Mouse (Mus musculus) heart, adult 8-10 months (tissue): Measurements from ENCODE around the gene H2-Eb1. TPM values are rescaled to one million over a fixed set of nuclear protein-coding genes. Genes with fewer than 3 reads are reported as not detected.

Experiments used
- total RNA-seq, 4 experiments: library from RNA; stranded (reverse); gene quantifications; 2 replicates each; pipeline ENCODE4 v1.2.4; 2022

Gene H2-Eb1
- total RNA-seq, 4 experiments from 2014 or later, result 15.1 to 32.1 (median 26.2) TPM

Other genes with a start within 250 kb of the H2-Eb1 start
- gene H2-Oa, start 213.5 kb upstream of the H2-Eb1 start, total RNA-seq, result under 1 TPM in 2 of 4 experiments, not detected in 2; 0.25 to 0.28 TPM
- 1 to 10 TPM; 2.2 to 3.9 (median 3.7) TPM for gene H2-DMa, start 186.3 kb upstream of the H2-Eb1 start, total RNA-seq
- gene Brd2, start 183.2 kb upstream of the H2-Eb1 start, total RNA-seq, result 10 to 100 TPM; 61.0 to 75.7 (median 69.8) TPM
- gene H2-DMb2, start 162.6 kb upstream of the H2-Eb1 start, total RNA-seq, result 1 to 10 TPM in 2 of 4 experiments, under 1 TPM in 2; 0.65 to 1.1 (median 0.97) TPM
- gene H2-DMb1, start 152.8 kb upstream of the H2-Eb1 start, total RNA-seq, result 1 to 10 TPM; 1.8 to 3.0 (median 2.4) TPM
- 1 to 10 TPM; 4.4 to 5.6 (median 4.7) TPM for gene Tap1, start 118.3 kb upstream of the H2-Eb1 start, total RNA-seq
- gene Psmb9, start 118.1 kb upstream of the H2-Eb1 start, total RNA-seq, result 10 to 100 TPM in 2 of 4 experiments, 1 to 10 TPM in 2; 6.9 to 12.9 (median 8.7) TPM
- gene Psmb8, start 108.1 kb upstream of the H2-Eb1 start, total RNA-seq, result 10 to 100 TPM; 10.7 to 15.1 (median 12.8) TPM
- 10 to 100 TPM; 21.4 to 25.3 (median 24.6) TPM for gene Tap2, start 102.3 kb upstream of the H2-Eb1 start, total RNA-seq
- 1 to 10 TPM in 1 of 4 experiments, under 1 TPM in 3; 0.41 to 1.5 (median 0.51) TPM for gene H2-Ob, start 67.0 kb upstream of the H2-Eb1 start, total RNA-seq
- 10 to 100 TPM; 13.2 to 19.1 (median 15.6) TPM for gene H2-Ab1, start 48.2 kb upstream of the H2-Eb1 start, total RNA-seq
- gene H2-Aa, start 18.0 kb upstream of the H2-Eb1 start, total RNA-seq, result 10 to 100 TPM; 15.7 to 28.3 (median 26.7) TPM
- not detected for gene H2-Eb2, start 19.8 kb downstream of the H2-Eb1 start, total RNA-seq
- under 1 TPM; 0.16 to 0.68 (median 0.49) TPM for gene Btnl2, start 49.0 kb downstream of the H2-Eb1 start, total RNA-seq
- not detected for gene Btnl1, start 71.3 kb downstream of the H2-Eb1 start, total RNA-seq
- under 1 TPM in 2 of 4 experiments, not detected in 2; 0.34 to 0.79 TPM for gene BC051142, start 93.0 kb downstream of the H2-Eb1 start, total RNA-seq
- gene Btnl4, start 171.5 kb downstream of the H2-Eb1 start, total RNA-seq, result not detected
- not detected for gene Btnl6, start 211.5 kb downstream of the H2-Eb1 start, total RNA-seq